Mouse (Mus musculus): ENCODE results near the gene Rassf3.

The Rassf3 gene

DNA sequence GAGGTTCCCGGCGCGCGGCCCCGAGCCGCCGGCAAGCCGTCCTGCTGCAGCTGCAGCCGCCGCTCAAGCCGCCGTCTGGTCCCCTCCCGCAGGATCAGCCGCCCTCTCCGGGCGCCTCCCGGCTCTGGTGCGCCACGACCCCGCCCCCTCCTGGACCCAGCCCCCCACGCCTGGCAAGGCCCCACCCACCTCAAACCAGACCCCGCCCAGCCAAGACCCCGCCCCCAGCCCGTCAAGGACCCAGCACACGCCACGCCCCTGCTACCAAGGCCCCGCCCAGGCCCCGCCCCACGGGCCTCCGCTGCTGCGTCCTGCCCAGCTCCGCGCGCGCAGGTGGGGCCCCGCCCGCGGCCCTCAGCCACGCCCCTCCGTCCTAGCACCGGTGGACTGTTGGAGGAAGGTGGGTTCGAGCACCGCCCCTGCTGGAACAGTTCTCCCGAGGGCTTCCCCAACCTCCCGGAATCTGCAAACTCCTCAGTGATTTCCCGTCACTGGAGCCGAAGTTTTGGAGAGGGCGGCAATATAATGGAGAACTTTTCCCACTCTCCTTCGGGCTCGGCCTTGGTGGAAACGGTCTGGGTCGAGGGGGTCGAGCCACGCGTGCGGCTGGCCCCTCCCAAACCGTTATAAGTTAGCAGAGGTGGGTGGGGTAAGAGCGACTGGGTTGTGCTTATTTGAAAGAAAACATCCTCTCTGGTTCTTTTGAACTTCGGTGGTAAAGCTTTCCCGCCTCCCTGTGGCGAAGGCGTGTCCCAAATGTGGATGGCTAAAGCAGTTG lies at the start of gene Rassf3:
Gene Rassf3, minus strand, starts transcription at position 158 of the 778 bp plus-strand sequence.
- DNase-seq = peak; percentile 99

DNA sequence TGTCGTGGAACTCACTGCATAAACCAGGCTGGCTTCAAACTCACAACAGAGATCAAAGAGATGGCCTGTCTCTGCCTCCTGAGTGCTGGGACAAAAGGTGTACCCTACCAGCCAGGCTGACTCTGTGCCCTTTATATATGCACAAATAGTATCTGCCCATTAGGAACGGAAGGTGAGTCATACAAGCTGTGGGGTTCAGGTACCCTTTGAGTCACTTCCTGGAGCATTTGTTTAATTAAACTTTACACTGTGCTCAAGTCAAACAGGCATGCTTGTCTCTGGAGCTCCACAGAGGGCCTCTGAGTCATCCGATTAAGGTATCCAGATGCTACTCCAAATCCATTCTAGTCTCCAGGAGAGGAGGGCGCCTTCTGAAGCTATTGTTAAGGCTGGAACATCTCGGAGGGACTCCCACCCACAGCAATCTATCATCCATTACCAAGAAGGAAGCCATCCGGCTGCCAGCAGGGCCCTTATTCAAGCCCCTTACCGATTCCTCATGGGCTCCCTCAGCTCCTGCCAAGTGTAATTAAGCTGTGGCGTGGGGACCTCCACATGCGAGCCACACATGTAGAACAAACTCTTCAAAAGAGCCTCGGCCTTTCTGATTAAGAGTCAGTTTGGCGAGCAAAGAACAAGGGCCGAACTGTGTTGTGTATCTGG lies 44.9 kb upstream of the Rassf3 start:
- no peak for DNase-seq

DNA sequence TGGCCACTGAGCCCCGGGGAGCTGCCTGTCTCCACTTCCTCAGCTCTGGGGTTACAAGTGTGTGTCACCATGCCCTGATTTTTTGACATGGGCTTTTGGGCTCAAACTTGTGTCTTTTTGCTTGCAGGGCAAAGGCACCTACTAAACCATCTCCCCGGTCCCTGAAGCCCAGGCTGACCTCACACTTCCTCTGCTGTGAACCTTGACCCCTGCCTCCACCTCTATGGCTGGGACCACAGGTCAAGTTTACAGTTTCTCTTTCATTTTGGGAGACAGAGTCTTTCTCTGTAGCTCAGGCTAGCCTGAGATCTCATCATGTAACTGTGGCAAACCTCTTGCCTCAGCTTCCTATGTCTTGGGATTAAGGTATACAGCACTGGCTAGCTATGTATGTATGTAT lies 43.6 kb upstream of the Rassf3 start:
- no peak for DNase-seq

DNA sequence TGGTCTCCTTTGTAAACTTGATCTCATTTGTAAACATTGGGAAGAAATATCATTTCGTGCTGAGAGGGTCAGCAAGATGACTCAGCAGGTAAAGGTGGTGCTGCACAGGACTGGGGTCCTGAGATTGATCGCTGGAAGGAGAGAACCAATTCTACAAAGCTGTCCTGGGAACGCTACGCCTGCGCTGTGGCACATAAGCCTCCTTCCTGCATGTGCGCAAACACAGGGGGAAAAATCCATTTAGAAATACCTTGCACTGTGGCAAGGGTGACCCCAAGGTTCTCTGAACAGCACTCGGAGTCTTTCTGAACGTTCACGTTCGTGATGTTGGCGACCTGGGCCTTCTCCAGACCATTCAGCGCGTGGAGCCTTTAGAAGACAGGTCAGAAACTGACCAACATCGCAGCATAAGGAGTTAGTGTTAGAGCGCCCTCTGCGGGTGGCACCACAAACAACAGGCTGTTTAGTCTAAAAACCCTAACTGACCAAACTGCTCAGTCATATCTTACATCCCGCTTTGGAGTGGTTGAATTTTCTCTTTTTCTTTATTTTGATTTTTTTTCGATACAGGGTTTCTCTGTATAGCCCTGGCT lies 40.0 kb upstream of the Rassf3 start:
- DNase-seq = peak; percentile 78

DNA sequence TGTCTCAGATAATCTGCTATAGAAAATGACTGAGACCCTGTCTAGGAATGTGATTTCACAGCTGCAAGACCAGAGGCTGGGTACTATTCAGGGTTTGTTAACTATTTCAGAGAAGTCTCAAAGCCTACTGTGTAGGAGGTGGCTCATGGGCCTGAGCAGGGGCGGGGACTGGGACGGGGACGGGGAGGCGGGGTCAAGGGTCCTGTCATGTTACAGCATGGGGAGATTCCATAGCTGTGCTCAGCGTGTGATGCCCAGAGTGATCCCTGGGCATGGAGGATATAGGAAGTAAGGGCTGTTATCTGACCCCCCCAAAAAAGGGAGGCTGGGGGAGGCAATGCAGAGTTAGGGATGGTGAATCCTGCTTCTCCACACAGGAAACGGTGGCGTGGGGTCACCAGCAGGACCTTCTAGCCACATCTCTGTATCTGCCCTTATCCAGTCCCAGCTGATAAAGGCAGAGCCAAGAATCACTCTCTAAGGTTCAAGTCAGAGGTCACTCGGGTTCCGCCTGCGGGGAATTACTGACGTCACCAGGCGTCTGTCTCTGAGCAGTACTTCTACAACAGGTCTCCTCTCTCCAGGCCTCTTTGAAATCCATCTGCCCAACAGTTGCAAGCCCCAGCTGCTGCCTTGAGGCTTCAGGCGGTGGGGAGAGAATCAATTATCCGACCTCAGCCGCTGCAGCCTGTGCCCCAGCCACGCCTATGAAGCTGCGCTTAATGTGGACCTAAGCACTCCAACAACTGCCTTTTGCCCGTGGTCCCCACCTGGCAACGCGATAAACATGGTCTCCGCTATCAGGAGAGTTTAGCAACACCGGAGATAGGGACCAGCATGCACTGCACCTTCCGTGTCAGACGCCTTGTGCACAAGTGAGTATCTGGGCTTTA lies 33.9 kb upstream of the Rassf3 start:
- no peak for DNase-seq

DNA sequence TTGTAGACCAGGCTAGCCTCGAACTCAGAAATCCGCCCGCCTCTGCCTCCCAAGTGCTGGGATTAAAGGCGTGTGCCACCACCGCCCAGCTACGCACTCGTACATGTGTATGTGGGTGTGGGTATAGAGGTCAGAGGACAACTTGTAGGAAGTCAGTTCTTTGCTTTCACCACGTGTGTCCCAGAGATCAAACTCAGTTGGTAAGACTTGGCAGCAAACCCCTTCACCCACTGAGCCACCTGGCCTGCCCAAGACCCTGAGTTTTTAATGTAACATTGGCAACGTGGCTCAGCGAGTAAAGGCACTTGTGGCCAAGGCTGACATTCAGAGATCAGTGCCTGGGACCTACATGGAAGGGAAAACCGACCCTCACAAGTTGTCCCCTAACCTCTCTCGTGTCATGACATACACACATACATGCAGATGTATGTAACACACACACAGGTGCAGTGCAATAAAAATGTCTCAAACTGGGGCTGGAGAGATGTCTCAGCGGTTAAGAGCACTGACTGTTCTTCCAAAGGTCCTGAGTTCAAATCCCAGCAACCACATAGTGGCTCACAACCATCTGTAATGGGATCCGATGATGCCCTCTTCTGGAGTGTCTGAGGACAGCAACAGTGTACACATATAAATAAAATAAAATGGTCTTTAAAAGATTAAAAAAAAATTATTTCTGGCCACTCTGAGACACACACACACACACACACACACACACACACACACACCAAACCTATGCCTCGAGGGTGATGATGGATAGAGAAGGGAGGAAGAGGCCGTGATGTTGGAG lies 31.8 kb upstream of the Rassf3 start:
- no peak for DNase-seq

DNA sequence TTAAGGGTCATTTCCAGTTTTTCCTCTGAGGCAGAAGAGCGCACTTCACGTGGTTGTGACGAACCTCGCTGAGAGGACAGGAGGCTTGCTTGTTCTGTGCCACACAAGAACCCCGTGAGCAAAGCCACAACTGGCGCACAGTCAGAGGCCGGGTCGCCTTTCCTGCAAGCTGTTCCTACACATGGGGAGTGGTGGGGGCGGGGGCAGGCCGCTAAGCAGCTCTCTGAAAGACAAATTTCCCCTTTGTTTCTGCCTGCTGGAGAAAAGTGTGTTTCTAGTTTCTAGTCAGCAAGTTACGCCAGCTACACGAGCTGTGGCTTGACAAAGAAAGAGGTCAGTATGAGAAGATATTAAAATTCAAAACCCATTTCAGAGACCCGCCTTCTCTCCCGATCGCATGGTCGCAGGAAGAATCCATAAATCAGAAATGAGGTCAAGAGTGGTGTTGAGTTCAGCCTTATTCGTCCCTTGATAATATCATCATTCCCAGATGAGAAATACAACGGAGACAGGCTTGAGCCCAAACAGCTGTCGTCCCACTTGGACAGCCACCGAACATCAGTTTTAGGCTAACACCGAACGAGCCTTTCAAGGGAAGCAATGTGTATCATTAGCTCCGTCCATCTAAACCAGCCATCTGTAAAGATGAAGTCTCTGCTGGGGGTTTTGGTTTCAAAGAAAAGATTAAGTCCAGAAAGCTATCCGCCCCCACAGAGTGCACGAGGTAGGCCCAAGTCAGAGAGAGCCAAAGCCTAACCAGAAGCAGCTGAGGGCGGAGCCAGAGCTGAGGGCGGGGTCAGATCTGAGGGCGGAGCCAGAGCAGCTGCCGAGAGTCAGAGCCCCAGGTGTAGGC lies 30.8 kb upstream of the Rassf3 start:
- DNase-seq = peak; percentile 94

DNA sequence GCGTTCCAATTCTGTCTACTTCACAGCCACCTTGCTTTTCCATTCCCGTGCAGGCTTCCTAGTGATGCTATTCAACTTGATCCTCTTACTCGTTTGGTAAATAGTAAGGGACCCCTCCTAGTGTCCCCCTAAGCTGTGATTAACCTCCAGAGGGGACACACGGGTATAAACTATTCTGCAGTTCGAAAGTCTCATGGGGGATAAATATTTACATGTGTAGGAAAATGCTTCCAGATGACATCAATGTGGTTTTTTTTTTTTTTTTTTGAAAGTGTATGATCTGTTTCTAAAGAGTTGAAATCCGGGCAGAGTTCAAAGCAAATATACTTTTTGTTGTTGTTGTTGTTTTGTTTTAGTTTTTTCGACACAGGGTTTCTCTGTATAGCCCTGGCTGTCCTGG lies 29.8 kb upstream of the Rassf3 start:
- no peak for DNase-seq

DNA sequence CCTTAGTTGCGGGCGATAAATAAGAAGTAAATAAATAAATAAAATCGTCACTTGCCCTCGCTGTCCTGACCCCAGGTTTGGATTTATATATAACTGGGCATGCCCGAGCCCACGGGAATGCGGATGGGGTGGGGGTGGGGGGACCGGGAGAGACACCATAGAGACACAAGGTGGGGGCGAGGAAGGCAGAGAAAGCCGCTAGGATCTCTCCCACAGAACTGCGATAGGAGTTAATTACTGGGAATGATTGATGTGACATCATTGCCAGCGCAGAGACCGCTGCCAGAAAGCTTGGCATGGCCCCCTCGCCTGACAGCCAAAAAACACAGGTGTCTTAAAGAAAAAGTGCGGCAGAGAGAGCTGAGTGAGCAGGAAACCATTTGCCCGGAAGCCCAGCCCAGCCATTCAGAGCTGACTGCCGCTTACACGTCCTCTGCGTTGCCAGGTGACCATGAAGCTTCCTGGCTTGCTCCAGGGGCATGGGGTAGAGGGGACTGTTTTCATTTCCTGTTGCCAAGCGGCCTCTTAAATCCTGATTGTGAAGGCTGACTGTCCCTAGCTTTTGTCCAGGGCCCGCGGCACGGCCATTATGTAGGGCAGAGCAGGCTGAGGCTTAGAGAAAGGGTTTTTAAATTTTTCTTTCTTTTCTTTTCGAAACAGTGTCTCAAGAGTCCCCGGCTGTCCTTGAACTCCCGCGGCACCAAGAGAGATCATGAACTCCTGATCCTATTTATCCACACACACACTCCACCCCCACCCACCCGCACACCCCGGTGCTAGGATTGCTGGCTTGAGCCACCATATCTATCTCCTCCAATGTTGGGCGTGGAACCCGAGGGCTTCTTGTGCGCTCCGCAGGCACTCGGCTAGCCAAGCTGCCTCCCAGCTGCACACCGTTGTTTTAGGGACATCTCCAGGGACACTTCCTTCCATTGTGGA lies 29.1 kb upstream of the Rassf3 start:
- DNase-seq = peak; percentile 87

DNA sequence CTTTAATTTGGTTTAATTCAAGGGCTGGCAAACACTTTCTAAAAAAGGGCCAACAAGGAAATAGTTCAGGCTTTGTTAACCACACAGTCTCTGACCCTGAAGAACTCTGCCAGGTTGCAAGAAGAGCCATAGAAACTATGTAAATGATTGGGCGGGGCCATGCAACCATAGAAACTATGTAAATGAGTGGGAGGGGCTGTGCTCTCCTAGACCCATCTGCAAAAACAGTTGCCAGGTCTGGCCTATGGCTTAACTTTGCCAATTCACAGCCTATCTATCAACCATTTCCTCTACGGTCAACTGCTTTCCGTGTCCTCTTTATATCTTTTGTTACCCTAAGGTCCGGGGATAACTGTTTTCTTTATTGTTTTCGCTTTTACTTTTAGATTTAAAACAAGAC lies 25.0 kb upstream of the Rassf3 start:
- no peak for DNase-seq

DNA sequence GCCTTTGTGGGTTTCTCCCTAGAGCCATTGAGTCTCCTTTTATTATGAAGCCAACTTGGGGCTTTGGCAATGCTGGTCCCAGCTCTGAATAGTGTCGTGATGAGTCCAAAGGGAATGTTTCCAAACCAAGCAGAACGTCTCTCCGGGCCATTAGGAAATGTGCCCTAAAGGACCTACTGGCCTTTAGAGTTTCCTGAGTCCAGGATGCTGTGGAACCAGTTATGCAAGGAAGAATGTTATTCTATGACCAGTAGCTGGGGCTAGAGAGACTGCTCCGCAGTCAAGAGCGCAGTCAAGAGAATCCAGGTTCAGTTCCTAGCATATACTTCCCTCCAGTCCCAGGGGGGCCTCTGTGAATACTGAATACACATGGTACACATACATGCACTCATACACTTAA lies 23.9 kb upstream of the Rassf3 start:
- no peak for DNase-seq

DNA sequence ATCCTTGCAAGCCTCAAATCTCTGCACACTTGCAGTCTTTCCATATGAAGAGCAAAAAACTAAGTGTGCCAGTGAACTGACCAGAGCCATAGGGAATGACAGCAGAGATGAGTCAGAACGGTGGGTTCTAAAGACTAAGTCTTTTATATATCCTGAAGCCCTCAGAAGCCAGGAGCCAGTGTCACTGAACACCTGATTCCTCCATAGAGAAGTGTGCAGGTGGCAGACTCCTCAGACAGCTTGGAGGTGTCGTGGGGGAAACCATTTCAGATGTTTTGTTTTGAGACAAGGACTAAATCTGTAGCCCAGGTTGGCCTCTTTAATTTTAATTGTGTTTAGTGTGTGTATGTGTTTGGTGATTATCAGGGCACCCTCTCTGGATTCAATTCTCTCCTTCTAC lies 22.9 kb upstream of the Rassf3 start:
- no peak for DNase-seq

DNA sequence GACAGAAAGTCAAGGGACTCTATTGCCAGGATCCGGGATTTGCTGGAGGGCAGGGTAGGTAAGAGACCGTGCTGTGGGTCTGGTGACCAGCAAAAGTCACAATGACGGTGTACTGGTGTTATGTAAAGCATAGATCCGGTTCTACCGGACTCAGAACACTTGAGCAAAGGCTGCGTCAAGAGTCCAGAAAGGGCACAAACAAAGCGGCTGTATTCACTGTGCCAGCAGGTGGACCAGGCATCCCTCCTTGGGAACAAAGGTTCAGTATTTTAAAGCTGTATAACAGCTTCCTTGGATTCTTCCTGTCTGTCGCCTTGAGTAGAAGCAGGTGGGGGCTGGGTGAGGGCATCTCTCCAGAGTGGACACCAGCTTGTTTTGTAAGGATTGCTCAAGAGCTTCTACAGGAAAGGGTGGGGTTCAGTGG lies 22.3 kb upstream of the Rassf3 start:
- DNase-seq = no peak

DNA sequence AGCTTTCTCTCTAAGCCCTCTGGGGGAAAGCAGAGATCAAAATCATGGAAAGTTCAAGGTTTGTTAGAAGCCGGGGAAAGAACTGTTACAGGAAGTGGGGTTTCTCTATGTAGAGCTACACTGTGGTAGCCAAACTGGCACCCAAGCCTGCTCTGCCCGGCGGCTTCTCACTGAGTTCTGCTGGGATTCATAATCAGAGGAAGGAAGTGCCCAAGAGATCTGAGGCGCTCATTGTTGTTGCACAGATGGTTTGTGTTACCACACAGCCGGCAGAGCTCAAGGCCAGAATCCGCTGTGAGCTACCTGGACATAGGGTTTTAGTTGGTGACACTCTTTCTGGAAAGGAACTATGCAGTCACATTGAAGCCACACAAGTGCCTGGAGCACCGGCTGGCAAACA lies 21.8 kb upstream of the Rassf3 start:
- no peak for DNase-seq

DNA sequence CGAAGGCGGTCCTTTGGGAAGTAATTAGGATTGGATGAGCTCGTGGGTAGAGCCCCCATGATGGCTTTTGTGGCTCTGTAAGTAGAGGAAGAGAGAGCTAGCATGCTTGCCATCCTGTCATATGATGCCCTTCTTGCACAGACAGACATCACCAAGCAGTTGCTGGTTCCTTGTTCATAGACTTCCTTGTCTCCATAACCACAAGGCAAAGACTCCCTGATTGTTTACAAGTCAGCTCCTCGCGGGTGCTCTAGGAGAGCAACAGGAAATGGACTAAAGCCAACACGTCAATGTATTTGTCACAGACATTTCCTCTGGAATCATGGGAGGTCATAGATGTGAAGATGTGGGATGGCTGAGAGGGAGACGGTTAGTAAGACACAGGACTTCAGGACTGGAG lies 20.5 kb upstream of the Rassf3 start:
- no peak for DNase-seq

DNA sequence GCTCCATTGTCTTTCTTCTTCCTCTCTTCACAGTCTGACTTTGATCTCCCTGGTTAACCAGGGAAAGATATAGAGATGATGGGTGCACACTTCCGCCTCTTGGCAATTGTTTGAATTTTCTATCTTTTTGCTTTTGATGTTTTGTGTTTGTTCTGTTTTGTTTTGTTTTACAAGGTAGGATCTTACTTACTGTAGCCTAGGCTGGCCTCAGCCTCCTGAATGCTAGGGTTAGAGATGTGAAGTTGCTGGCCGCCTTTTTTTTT lies 17.9 kb upstream of the Rassf3 start:
- DNase-seq = no peak

DNA sequence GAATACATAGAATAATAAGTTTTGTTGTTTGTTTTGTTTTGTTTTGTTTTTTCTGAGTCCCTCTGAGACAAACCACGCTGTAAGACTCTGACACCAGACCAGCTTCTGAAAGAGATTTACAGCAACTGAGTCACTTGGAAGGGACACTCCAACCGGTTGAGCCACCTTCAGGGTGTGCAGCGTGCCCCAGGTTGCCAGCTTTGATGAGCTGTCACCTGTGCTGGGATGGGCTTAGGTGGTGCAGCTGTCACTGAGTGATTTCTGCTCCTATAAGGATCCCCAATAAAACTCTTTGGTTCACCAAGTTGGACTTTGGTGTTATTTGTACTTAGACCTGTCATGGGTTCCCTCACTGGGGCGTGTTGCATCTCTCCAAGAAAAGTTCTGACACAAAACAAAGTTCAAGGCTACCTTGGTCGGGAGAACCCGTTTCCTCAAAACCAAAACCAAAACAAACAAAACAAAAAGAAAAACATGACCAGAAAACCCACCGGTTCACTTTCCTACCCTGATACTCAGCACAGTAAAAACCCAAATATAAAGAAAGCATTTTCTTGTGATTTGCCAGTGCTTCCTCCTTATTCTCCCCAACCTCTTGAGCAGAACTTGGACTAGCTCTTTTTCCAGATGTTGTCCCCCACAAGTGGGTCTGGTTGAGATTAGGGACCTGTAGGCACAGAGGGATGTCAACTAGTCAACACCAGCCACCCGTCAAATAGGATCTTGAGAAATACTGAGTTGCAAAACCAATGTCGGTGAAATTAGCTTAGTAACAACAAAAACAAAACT lies 17.4 kb upstream of the Rassf3 start:
- no peak for DNase-seq

DNA sequence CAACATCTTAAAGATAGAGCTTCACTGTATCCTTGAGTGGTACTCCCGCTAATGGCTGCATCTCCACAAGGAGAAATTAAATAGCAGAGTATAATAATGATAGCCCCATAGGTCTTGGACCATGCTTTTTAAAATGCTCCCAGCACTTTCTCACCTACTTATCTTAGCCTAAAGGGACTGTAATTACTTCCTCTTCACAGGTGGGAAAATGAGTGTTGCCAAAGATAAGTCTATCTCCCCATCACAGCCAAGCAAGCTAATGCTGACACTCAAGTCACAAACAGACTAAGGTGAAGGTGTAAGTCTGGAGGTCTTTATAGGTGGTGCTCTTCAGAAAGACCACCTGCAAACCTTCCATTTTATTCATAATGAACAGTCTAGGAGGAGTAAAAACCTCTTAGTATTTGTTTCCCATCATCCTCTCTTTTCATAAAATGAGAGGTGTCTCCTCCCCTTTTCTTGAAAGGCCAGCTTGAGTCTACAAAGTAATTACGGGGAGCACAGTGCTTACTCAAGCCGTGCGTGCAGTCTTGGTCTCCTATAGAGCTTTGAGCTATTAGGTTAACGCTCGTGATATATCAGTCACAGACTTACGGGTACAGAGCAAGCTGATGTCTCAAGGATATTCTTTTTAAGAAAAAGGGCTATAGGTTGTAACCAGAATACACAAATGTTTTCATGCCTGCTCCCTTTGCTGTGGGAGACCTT lies 16.6 kb upstream of the Rassf3 start:
- no peak for DNase-seq

DNA sequence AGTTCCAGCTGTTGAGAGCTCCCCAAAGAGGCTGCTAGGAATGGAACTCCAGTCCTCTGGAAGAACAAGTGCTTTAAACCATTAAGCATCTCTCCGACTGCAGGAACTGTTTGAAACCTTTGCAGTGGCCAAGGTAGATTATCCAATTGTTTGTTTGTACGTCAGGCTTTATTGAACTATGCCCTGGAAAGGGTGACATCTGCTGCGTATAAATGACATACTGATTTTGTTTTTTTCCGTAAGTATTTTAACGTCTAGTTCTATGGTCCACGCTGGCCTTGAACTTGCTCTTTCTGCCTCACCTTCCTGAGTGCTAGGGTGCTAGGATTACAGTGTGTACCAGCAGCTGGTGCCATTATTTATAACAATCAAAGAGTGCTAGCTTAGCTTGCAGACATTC lies 13.8 kb upstream of the Rassf3 start:
- no peak for DNase-seq

Measured in thymus, postnatal 14 days (tissue).